Mouse (Mus musculus): ENCODE results near the gene Thy1. TPM values are rescaled to one million over a fixed set of nuclear protein-coding genes. Genes with fewer than 3 reads are reported as not detected.

Thy1 gene
- polyA plus RNA-seq, 1 experiment, result 0.58 TPM

- no peaks in the 10 kb centered on the region for H3K4me1 ChIP-seq (ENCODE audit: control insufficient read depth, insufficient read depth, low read length)
- no peak overlapping the region for H3K4me3 ChIP-seq (ENCODE audit: insufficient read depth, low read length)
- TF ChIP-seq CTCF (IDR thresholded peaks at IDR 0.05; ENCODE audit: low read depth, low read length) (no peak), POLR2A (IDR thresholded peaks at IDR 0.05; ENCODE audit: borderline replicate concordance, low read depth, low read length) (no peak)
- no peak overlapping the region for H3K27ac ChIP-seq (ENCODE audit: insufficient read depth, low read depth, low read length)
These were observed 11.2 kb upstream of the Thy1 start for GRCm38 (mm10) chr9:44031946-44032345.

- Histone ChIP-seq H3K27ac (ENCODE audit: insufficient read depth, low read depth, low read length) (no peak overlapping the region), H3K4me3 (ENCODE audit: insufficient read depth, low read length) (no peak overlapping the region), H3K4me1 (ENCODE audit: control insufficient read depth, insufficient read depth, low read length) (no peaks in the 10 kb centered on the region)
- TF ChIP-seq CTCF (IDR thresholded peaks at IDR 0.05; ENCODE audit: low read depth, low read length), result no peak
- TF ChIP-seq POLR2A (IDR thresholded peaks at IDR 0.05; ENCODE audit: borderline replicate concordance, low read depth, low read length), result no peak
These were observed 9.9 kb upstream of the Thy1 start for GRCm38 (mm10) chr9:44033317-44033716.

- Histone ChIP-seq H3K4me1 (ENCODE audit: control insufficient read depth, insufficient read depth, low read length) (no peaks in the 10 kb centered on the region), H3K4me3 (ENCODE audit: insufficient read depth, low read length) (no peak overlapping the region), H3K27ac (ENCODE audit: insufficient read depth, low read depth, low read length) (no peak overlapping the region)
- no peak for TF ChIP-seq POLR2A (IDR thresholded peaks at IDR 0.05; ENCODE audit: borderline replicate concordance, low read depth, low read length)
- no peak for TF ChIP-seq CTCF (IDR thresholded peaks at IDR 0.05; ENCODE audit: low read depth, low read length)
These were observed 9.0 kb upstream of the Thy1 start for GRCm38 (mm10) chr9:44033957-44034727.

GRCm38 (mm10) chr9:44037106-44037505 lies 6.1 kb upstream of the Thy1 start:
- no peak for TF ChIP-seq CTCF (IDR thresholded peaks at IDR 0.05; ENCODE audit: low read depth, low read length)
- no peak for TF ChIP-seq POLR2A (IDR thresholded peaks at IDR 0.05; ENCODE audit: borderline replicate concordance, low read depth, low read length)

DNA sequence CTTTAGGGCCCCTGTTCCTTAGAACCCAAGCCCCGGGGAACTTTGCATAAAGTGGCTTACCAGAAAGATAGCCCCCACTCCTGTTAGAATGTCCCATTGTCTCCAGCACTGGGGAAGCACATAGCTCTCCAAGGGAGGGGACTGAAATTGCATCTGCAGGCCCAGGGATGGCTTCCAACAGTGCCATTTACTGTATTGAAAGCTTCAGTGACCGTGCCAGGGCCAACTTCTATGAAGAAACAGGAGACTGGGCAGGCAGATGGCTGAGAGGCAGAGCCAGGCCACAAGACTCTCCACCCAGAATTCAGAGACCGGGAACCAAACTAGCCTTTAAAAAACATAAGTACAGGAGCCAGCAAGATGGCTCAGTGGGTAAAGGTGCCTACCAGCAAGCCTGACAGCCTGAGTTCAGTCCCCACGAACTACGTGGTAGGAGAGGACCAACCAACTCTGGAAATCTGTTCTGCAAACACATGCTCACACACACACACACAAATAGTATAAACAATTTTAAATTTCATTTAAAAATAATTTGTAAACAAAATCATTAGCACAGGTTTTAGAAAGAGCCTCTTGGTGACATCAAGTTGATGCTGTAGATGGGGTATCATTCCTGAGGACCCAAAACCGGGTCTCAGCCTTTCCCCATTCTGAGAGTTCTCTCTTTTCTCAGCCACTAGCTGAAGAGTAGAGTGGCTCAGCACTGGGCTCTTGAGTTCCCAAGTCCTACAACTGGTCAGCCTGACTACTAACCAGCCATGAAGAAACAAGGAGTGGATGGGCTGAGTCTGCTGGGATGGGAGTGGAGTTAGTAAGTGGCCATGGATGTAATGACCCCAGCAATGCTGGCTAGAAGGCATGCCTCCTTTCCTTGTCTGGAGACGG lies 1.4 kb upstream of the Thy1 start:
- Histone ChIP-seq H3K27ac (ENCODE audit: insufficient read depth, low read depth, low read length) (no peak overlapping the region), H3K4me1 (ENCODE audit: control insufficient read depth, insufficient read depth, low read length) (no peaks in the 10 kb centered on the region), H3K4me3 (ENCODE audit: insufficient read depth, low read length) (no peak overlapping the region)
- no peak for TF ChIP-seq POLR2A (IDR thresholded peaks at IDR 0.05; ENCODE audit: borderline replicate concordance, low read depth, low read length)
- TF ChIP-seq CTCF (IDR thresholded peaks at IDR 0.05; ENCODE audit: low read depth, low read length), result no peak

More at GRCm38 (mm10) chr9:44037106-44037505, 6.1 kb upstream of the Thy1 start:
- Histone ChIP-seq H3K27ac (ENCODE audit: insufficient read depth, low read depth, low read length) (no peak overlapping the region), H3K4me3 (ENCODE audit: insufficient read depth, low read length) (no peak overlapping the region), H3K4me1 (ENCODE audit: control insufficient read depth, insufficient read depth, low read length) (no peaks in the 10 kb centered on the region)

DNA sequence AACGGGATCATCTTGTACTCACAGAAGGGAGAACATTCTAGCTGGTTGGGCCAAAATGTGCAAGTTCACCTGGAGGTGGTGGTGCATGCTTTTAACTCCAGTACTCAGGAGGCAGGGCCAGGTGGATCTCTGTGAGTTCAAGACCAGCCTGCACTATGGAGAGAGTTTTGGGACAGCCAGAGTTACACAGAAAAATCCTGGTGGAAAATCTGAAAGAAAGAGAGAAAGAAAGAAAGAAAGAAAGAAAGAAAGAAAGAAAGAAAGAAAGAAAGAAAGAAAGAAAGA lies 846 bp upstream of the Thy1 start:
- Histone ChIP-seq H3K4me3 (ENCODE audit: insufficient read depth, low read length) (no peak overlapping the region), H3K4me1 (ENCODE audit: control insufficient read depth, insufficient read depth, low read length) (no peaks in the 10 kb centered on the region), H3K27ac (ENCODE audit: insufficient read depth, low read depth, low read length) (no peak overlapping the region)
- TF ChIP-seq CTCF (IDR thresholded peaks at IDR 0.05; ENCODE audit: low read depth, low read length), result no peak

DNA sequence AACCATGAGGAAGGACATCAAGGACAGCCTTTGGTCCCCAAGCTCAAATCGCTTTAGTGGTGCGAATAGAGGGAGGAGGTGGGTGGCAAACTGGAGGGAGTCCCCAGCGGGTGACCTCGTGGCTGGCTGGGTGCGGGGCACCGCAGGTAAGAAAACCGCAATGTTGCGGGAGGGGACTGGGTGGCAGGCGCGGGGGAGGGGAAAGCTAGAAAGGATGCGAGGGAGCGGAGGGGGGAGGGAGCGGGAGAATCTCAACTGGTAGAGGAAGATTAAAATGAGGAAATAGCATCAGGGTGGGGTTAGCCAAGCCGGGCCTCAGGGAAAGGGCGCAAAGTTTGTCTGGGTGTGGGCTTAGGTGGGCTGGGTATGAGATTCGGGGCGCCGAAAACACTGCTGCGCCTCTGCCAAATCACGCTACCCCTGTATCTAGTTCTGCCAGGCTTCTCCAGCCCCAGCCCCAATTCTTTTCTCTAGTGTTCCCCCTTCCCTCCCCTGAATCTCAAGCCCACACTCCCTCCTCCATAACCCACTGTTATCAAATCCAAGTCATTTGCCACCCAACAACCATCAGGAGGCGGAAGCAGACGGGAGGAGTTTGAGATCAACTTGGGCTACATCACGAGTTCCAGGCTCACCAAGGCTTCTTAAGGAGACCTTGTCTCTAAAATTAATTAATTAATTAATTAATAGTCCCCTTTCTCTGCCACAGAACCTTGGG lies 683 bp downstream of the Thy1 start:
- Histone ChIP-seq H3K4me1 (ENCODE audit: control insufficient read depth, insufficient read depth, low read length) (no peaks in the 10 kb centered on the region), H3K27ac (ENCODE audit: insufficient read depth, low read depth, low read length) (no peak overlapping the region), H3K4me3 (ENCODE audit: insufficient read depth, low read length) (no peak overlapping the region)
- no peak for TF ChIP-seq POLR2A (IDR thresholded peaks at IDR 0.05; ENCODE audit: borderline replicate concordance, low read depth, low read length)
- no peak for TF ChIP-seq CTCF (IDR thresholded peaks at IDR 0.05; ENCODE audit: low read depth, low read length)

- Histone ChIP-seq H3K4me3 (ENCODE audit: insufficient read depth, low read length) (no peak overlapping the region), H3K4me1 (ENCODE audit: control insufficient read depth, insufficient read depth, low read length) (no peaks in the 10 kb centered on the region), H3K27ac (ENCODE audit: insufficient read depth, low read depth, low read length) (no peak overlapping the region)
- TF ChIP-seq CTCF (IDR thresholded peaks at IDR 0.05; ENCODE audit: low read depth, low read length), result no peak
- no peak for TF ChIP-seq POLR2A (IDR thresholded peaks at IDR 0.05; ENCODE audit: borderline replicate concordance, low read depth, low read length)
These were observed 1.4 kb downstream of the Thy1 start for GRCm38 (mm10) chr9:44044426-44045157.

DNA sequence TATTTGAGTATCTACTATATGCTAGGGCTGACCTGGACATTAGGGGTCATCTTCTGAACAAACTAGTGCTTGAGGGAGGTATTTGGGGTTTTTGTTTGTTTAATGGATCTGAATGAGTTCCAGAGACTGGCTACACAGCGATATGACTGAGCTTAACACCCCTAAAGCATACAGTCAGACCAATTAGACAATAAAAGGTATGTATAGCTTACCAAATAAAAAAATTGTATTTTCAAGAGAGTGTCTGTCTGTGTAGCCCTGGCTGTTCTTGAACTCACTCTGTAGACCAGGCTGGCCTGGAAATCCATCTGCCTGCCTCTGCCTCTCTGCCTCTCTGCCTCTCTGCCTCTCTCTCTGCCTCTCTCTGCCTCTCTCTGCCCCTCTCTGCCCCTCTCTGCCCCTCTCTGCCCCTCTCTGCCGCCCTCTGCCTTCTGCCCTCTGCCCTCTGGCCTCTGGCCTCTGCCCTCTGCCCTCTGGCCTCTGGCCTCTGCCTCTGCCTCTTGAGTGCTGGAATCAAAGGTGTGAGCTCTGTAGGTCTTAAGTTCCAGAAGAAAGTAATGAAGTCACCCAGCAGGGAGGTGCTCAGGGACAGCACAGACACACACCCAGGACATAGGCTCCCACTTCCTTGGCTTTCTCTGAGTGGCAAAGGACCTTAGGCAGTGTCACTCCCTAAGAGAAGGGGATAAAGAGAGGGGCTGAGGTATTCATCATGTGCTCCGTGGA lies 2.1 kb downstream of the Thy1 start:
- Histone ChIP-seq H3K4me1 (ENCODE audit: control insufficient read depth, insufficient read depth, low read length) (no peaks in the 10 kb centered on the region), H3K27ac (ENCODE audit: insufficient read depth, low read depth, low read length) (no peak overlapping the region), H3K4me3 (ENCODE audit: insufficient read depth, low read length) (no peak overlapping the region)
- TF ChIP-seq CTCF (IDR thresholded peaks at IDR 0.05; ENCODE audit: low read depth, low read length), result no peak
- no peak for TF ChIP-seq POLR2A (IDR thresholded peaks at IDR 0.05; ENCODE audit: borderline replicate concordance, low read depth, low read length)

Data from bone marrow macrophage, adult 2 months (primary cell).